Comparison of ENCODE assay signal across 8 mouse cellular contexts in genomic region chr17:56764474-56765354, GRCm38 (mm10). TPM values are rescaled to one million over a fixed set of nuclear protein-coding genes. Genes with fewer than 3 reads are reported as not detected.
DNase-seq lines count a peak whose midpoint lies in the region; ATAC-seq lines count a peak whose summit lies in the region.

Dus3l (plus strand) TSS chr17:56764757.

- H3K4me1 ChIP-seq in brown adipose tissue, adult 24 weeks (ENCODE audit: control insufficient read depth, insufficient read depth, insufficient read length, low read length), result peaks cover 12% of the 10 kb centered on the region
- H3K4me1 ChIP-seq in heart, embryonic 13.5 days, result peaks cover 33% of the 10 kb centered on the region
- peaks cover 51% of the 10 kb centered on the region for H3K4me1 ChIP-seq in liver, embryonic 13.5 days (replicated peaks)
- H3K4me1 ChIP-seq in stomach, embryonic 16.5 days (ENCODE audit: control insufficient read depth, insufficient read depth, low read length), result peaks cover 21% of the 10 kb centered on the region

- H3K9me3 ChIP-seq in heart, embryonic 13.5 days, result no peaks in the 10 kb centered on the region
- H3K9me3 ChIP-seq in liver, embryonic 13.5 days (replicated peaks), result no peaks in the 10 kb centered on the region
- H3K9me3 ChIP-seq in stomach, embryonic 16.5 days (replicated peaks; ENCODE audit: control insufficient read depth, low read length), result no peaks in the 10 kb centered on the region

- peak within 1 kb of the TSS; percentile 99 for H3K27ac ChIP-seq in brown adipose tissue, adult 24 weeks (replicated peaks; ENCODE audit: low read depth, low read length)
- peak within 1 kb of the TSS; percentile 96 for H3K27ac ChIP-seq in heart, embryonic 13.5 days (replicated peaks)
- H3K27ac ChIP-seq in liver, embryonic 13.5 days, result peak within 1 kb of the TSS; percentile 96
- H3K27ac ChIP-seq in stomach, embryonic 16.5 days (ENCODE audit: low read length), result peak within 1 kb of the TSS; percentile 97

- H3K36me3 ChIP-seq in heart, embryonic 13.5 days, result peaks cover 35% of the 10 kb centered on the region
- H3K36me3 ChIP-seq in liver, embryonic 13.5 days, result peaks cover 35% of the 10 kb centered on the region
- H3K36me3 ChIP-seq in stomach, embryonic 16.5 days (ENCODE audit: control insufficient read depth, insufficient read depth, low read length), result peaks cover 25% of the 10 kb centered on the region

- peak; percentile 61 for ATAC-seq in heart, embryonic 13.5 days (ENCODE audit: extremely low read depth, insufficient number of reproducible peaks, low FRiP score, low TSS enrichment)
- ATAC-seq in liver, embryonic 13.5 days (ENCODE audit: low read depth), result peak; percentile 67
- ATAC-seq in stomach, embryonic 16.5 days (ENCODE audit: insufficient read depth, low FRiP score), result peak; percentile 77

- H3K27me3 ChIP-seq in heart, embryonic 13.5 days (replicated peaks), result peaks cover 8% of the 10 kb centered on the region; the same call in 1 of the 2 replicates
- peaks cover 5% of the 10 kb centered on the region; the same call in 1 of the 2 replicates for H3K27me3 ChIP-seq in liver, embryonic 13.5 days
- no peaks in the 10 kb centered on the region for H3K27me3 ChIP-seq in stomach, embryonic 16.5 days (ENCODE audit: control insufficient read depth, insufficient read depth, low read length)

- peak; percentile 93 for DNase-seq in CD4-positive helper T cell, adult 2 months (ENCODE audit: low read depth, low spot score)
- peak; percentile 82 for DNase-seq in fat pad, adult 2 months (ENCODE audit: extremely low read depth, low read depth, low spot score)
- DNase-seq in kidney, postnatal 14 days, result peak; percentile 91
- DNase-seq in liver, embryonic 13.5 days, result peak; percentile 85
- peak; percentile 91 for DNase-seq in neural tube, embryonic 10.5 days (ENCODE audit: extremely low spot score, low spot score)

- H3K9ac ChIP-seq in heart, embryonic 13.5 days, result peak within 1 kb of the TSS; percentile 89
- H3K9ac ChIP-seq in liver, embryonic 13.5 days, result peak within 1 kb of the TSS; percentile 87
- peak within 1 kb of the TSS; percentile 93 for H3K9ac ChIP-seq in stomach, embryonic 16.5 days (ENCODE audit: low read length)

- H3K4me2 ChIP-seq in heart, embryonic 13.5 days, result peak within 1 kb of the TSS; percentile 92
- H3K4me2 ChIP-seq in liver, embryonic 13.5 days, result peak within 1 kb of the TSS; percentile 85
- peak within 1 kb of the TSS; percentile 96 for H3K4me2 ChIP-seq in stomach, embryonic 16.5 days (ENCODE audit: low read depth, low read length)

- H3K4me3 ChIP-seq in brown adipose tissue, adult 24 weeks (ENCODE audit: insufficient read depth, low read depth, low read length), result peak within 1 kb of the TSS; percentile 96
- peak within 1 kb of the TSS; percentile 75 for H3K4me3 ChIP-seq in heart, embryonic 13.5 days
- peak within 1 kb of the TSS; percentile 78 for H3K4me3 ChIP-seq in liver, embryonic 13.5 days (replicated peaks)
- H3K4me3 ChIP-seq in stomach, embryonic 16.5 days (replicated peaks; ENCODE audit: low read length), result peak within 1 kb of the TSS; percentile 69

- WGBS in heart, embryonic 13.5 days, result 2% methylated on average over 53 of the region's 58 CpGs
- under 1% methylated on average over 55 of the region's 58 CpGs for WGBS in liver, embryonic 13.5 days (ENCODE audit: insufficient replicate concordance)
- WGBS in stomach, embryonic 16.5 days, result under 1% methylated on average over 58 of the region's 58 CpGs

RNA-seq across cellular contexts. Expression of gene Dus3l, which starts in this region (rescaled TPM):
- 4.6 and 13.1 TPM in 2 replicates for polyA plus RNA-seq in brown adipose tissue, adult 24 weeks (2012; ENCODE audit: insufficient read depth, insufficient read length, missing spikeins)
- polyA plus RNA-seq in heart, embryonic 13.5 days (2015; fragmentation: Nextera tagmentation; extraction: Ambion mirVana), result 31.9 and 33.2 TPM in 2 replicates
- polyA plus RNA-seq in liver, embryonic 13.5 days (2015; fragmentation: Nextera tagmentation; extraction: Ambion mirVana), result 17.2 and 17.5 TPM in 2 replicates
- polyA plus RNA-seq in stomach, embryonic 16.5 days (2015; fragmentation: Nextera tagmentation; extraction: Ambion mirVana), result 40.5 and 41.9 TPM in 2 replicates

Comparison
In these comparisons a context has a peak if more than half of its experiments do, and no peak if none do; other contexts are left out.
1. Peak in every context shown above with its lines: DNase-seq, ATAC-seq, H3K4me3 ChIP-seq and H3K27ac ChIP-seq.